Mouse (Mus musculus) embryo, embryonic 10 days (tissue): ENCODE results near the gene Cryaa.

ENCODE experiments used
- DNase-seq: peaks from one replicate; pipeline ENCODE4 v3.0.0-alpha.2; 2015; ENCODE audit warnings: low spot score

The Cryaa gene

DNA sequence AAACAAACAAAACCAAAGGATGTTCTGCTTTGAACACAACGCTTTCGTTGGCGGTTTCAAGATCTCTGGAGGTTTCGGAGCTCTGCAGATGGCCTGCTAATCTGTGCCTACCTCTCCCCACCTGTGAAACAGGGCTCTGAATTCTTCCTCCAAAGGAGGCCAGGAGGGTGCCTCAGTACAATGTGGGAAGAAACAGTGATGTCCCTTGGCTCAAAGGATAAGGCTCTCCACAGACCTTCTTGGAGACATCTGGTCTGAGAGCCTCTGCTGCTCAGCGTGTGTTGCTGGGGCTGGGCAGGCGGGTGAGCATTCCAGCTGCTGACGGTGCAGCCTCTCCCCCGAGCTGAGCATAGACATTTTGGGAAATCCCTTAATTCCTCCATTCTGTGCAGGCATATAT lies at the start of gene Cryaa:
Gene Cryaa (plus strand): TSS at position 301 of the 400 bp plus-strand sequence.
- no peak for DNase-seq

DNA sequence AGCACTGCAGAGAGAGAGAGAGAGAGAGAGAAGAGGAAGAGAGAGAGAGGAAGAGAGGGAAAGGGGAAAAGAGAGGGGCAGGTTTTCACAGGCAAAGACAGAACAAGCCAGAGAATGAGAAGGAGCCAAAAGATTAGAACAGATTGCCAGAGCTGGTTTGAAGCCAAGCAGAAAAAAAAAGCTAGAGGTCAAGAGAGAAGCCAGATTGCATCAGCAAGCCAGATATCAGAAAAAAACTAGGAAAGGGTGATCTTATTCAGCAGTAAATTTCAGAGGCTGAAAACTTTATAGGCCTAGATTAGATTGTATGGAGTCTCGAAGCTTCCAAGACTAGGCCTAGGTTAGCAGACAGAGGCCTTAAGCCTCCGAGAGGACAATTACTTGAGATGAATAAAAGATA lies 49.6 kb upstream of the Cryaa start:
- no peak for DNase-seq

DNA sequence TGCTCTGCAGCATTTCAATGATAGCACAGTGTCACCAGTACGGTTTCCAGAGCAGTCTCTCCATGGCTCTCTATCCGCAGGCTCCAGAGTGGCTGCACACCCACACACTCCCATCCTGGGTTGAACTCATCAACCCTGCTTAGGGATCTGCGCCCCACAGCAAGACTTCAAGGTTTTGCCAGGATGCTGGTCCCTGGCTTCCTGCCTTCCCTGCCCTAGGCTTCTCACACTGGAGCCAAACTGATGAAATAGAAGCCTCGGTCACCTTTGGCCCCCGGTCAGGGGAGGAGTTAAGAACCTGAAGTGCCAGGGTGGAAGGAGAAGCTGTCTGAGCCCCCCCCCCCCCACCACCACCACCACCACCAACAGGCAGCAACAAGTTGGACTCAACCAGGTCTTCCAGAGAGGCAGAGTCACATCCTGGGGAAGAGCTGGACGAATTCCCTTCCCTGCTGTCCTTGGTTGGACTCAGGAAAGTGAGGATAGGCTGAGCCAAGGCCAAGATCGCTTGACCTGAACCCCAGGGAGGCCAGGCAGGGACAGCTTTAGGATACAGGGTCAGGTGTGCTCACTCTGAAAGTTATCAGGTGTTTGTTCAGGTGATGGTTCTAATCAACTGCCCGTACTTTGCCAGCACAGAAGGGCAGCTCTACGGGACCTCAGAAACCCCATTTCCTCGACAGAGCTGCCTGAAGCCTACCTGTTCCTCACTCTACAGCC lies 46.4 kb upstream of the Cryaa start:
- DNase-seq = no peak

DNA sequence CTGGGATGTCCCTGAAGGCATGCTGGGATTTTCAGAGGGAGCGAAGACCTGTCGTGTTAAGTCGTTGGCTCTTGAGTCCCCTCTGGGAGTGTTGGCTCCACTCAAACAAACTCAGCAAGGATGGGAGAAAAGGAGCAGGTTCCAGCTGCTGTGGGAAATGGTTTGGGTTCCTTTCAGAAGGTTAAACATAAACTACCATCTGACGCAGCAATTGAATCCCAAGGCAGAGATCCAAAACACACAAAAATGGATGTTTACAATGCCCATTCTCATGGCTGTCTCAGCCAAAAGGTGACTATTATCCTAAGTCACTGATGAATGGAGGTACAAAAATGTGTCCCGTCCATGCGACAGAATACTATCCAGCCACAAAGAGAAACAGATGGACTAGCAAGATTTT lies 44.6 kb upstream of the Cryaa start:
- no peak for DNase-seq

DNA sequence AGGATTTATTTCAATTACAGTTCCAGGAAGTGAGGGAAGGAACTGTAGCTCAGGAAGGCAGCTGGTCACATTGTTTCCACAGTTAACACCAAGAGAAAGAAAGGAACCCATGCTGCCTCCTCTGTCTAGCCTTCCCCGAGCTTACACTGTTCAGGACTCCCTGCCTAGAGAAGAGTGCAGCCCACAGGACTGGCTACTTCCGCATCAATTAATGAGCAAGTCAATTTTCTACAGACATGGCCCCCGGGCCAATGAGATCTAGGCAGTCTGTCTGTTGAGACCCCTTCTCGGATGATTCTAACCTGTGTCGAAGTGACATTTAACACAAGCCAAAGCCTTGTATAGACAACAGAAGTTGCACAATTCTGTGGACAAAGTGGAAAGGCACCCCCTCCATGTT lies 42.7 kb upstream of the Cryaa start:
- DNase-seq = no peak

DNA sequence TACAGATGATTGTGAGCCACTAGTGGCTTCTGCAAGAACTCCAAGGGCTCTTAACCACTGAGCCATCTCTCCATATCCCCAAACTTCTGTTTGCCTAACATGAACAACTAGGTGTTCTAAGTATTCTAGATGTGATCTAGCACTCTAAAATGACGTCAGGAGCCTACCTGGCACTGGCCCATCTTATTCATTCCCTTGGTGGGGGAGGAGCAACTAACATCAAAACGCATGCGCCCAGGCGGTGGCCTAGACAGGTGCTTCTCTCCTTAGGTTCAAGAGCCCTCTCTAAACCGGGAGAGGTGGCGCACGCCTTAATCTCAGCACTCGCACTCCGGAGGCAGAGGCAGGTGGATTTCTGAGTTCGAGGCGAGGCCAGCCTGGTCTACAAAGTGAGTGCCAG lies 41.8 kb upstream of the Cryaa start:
- DNase-seq = no peak

DNA sequence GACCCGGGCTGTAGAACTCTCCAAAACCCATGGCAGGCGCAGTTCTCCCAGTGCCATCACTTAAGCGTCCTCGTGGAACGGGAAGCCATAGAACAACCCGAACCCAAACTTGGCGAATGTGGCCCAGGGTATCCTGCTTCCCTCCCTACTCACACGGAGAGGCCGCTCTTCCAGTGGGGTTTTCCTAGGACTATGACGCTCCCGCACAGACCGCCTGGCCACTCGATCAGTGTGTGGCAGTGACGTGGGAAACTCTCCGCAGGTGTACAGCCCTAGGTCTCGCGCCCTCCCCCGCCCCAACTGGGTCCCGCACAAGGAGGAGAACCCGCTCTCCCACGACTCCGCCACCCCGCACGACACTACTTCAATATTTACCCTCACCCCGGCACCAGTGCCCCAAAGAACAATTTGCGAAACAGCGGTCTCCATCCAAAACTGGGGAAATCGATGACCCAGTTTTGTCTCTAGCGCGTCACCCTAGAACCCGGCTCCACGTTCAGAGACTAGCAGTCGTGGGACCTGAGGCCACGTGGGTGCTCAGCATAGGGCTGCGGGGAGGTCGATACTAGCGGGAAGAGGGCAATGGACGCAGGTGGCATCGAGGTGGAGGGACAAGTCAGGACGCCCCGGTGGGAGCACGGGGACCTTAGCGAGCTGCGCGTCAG lies 41.2 kb upstream of the Cryaa start:
- DNase-seq = peak; percentile 29

DNA sequence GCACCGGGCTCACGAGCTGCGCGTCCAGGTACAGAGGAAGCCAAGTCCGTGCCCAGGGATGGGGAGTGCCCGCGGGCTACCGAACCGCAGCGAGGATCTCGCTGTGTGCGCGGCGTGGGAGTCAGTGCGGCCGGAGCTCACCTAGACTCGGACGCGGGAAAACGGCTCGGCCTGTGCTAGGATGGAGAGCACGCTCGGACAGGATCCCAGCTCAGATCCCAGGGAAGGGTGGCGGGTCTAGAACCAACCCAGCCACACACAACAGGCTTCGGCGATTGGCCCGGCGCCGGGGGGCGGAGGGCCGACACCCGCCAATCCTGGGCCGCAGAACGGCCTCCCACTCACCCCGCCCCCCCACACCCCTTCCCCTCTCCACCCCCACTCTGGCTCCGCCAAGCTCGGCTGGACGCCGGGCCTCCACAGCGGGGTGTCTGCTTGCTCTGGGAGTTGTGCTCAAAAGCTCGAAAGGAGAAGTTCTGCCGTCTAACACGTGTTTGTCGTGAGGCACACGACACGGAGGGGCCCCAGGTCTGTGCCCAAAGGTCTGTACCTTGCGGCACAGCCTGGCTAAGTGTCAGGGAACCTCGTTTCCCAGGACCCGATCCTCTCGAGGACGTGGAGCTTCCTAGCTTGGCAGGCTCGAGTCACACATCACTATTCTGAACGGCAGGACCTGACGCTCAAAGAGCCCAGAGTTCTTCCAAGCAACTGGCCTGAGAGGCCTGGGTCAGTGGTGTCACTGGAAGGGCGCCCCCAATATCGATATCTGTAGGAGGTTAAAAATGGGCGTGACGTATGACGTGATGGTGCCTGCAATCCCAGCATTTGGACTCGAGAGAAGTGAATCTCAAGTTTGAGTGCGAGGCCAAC lies 40.4 kb upstream of the Cryaa start, which contains the start of gene Cbs:
Gene Cbs (minus strand): TSS at position 297 of the 870 bp plus-strand sequence.
- peak; percentile 81 for DNase-seq

DNA sequence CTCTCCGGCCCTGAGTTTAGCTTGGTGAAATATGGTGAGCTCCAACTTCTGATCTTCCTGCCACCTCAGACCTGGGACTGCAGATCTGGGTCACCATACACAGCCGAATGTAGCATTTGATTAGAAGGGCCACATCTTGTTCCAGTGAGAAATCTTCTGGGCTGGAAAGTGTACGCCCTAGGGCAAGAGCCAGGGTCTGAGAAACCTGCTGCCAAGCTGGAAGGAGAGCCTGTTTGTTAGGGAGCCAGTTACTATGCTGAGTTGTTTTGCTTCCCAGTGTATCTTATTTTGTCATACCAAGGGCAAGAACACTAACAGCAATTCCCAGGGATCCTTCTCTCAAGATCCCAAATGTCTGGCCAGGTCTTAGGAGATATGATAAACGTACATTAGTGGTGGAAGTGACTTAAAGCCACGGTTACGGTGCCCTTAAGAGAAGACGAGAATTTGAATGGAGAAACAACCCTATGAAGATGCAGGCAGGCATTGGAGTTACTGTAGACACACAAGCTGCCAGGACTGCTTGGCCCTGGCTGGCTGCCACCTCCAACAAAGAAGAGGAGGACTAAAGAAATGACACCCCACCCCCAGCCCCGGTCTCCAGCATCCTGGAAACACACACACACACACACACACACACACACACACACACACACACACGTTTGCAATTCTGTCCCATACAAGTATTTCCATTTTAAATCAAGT lies 39.6 kb upstream of the Cryaa start:
- no peak for DNase-seq

DNA sequence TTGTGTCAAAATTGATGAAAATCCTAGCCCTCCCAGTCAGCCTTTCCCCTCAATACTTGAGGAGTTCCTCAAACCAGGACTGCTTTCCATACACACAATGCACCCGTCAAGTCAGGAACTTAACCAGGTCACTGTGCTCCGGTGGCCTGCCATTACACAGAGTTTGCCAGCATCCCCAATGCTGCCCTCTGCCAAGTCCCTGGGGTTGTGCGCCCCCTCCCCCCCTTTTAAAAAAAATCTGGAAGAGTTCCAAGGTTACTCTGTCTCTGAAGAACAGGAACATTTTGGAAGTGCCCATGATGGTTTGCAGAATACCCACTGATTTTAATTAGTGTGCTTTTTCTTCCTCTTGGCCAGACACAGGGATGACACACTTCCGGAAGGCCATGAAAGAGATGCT lies 38.0 kb upstream of the Cryaa start:
- DNase-seq = no peak

DNA sequence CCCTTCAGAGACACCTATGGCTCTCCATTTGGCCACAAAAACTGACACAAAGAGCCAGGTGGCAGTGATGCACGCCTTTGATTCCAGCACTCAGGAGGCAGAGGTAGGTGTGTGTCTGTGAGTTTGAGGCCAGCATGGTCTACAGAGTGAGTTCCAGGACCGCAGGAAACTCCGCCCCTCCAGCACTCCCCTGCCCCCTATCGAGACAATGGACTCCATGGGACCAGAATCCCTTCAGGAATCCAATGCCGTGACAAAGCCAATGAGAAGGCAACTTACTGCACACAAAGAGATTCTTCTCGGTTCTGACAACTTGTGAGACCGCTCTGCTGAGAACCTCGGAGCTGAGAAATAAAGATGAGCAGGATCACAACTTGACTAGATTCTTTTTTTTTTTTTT lies 35.3 kb upstream of the Cryaa start:
- no peak for DNase-seq

DNA sequence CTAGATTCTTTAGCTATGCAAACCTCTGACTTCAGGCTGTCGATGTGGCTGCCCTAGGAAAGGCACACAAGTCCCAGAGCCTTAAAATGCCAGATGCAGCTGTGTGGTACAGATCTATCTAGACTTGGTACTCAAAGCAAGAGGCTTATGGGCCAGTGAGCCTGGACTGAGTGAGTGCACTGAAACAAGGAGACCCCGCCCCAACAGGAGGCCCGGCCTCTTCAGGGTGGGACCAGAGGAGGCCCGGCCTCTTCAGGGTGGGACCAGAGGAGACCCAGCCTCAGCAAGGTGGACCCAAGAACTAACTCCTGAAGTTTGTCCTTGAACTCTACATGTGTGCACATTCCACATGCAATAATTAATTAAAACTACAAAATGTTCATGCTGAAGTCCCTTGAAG lies 34.7 kb upstream of the Cryaa start:
- no peak for DNase-seq

DNA sequence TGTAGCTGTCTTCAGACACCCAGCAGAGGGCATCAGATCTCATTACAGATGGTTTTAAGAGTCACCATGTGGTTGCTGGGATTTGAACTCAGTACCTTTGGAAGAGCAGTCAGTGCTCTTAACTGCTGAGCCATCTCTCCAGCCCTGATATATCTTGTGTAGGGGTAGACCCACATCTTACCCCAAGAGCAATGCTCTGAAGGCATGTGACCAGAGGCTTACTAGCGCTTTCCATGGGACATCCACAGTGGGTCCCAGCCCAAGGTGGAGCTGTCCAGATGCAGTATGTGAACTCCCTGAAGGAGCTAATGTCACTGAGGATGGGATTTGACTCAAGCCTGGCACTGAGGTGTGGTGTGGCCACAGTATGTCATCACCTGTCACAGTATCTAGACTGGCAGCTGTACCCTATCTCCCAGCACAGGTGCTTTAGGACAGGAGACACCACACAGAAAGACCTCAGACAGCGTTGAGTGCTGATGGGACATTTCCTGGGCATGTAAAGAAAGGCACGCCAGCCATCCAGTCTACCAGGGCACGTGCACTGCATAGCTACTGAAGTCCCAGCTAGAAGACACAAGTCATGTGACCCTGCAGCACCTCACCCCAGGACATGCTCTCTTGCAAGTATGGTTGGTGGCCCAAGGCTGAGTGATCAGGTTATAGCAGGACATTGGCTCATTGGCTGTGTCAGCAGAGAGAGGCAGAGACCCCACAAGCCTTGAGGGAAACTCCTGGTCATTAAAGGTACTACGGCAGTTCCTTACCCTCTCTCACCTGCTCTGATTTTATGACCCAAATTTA lies 31.2 kb upstream of the Cryaa start:
- DNase-seq = no peak

DNA sequence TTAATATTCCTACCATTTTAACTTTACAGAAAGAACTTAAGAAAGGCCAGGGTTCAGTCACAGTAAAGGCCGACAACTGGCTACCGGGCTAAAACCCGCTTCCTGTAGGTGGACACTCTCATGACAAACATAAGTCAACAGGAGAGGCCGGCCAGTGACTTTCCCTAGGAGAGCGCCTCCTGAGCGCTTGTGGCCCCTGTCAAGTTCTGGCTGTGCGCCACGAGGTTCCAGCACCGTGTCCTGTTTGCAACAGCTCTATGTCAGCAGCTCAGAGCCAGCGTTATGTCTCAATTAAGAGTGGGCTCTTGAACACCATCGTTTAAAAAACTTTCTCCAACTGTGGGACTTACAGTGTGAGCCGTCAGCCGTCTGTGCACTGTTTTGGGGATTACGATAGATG lies 25.5 kb upstream of the Cryaa start:
- DNase-seq = no peak

DNA sequence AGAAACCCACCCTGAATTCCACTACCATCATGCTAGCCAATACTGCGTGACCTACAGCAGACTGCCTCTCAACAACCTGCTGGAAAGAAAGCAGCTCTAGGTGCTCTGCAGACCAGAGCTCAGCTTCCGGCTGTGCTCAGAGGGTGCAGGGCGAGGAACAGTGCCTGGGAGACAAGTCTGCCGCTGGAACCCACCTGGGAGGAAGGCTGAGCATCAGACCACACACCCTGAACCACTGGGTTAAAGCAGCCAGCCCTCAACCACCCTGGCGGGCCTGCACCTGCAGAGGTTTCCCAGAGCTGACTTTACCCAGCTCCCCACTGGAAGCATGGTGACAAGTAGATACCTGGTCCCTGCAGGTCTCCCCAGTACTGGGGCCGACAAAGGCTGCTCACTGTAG lies 24.3 kb upstream of the Cryaa start:
- DNase-seq = no peak

DNA sequence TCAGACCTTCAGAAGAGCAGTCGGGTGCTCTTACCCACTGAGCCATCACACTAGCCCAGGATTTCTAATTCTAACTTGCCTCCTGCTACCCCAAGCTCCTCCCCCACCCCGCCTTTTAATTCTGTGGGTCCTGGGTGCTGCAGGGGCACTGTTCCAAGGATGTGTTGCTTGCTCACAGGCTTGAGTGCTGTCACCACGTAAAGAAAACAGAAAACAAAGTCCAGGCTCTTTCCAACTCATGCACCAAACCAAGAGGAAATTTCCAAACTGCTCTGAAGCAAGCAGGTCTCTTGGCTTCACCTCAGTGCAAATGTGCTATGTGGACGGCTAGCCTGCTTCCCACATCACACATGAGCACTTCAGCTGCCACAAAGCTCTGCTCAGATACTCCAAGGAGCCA lies 22.2 kb upstream of the Cryaa start:
- DNase-seq = no peak

DNA sequence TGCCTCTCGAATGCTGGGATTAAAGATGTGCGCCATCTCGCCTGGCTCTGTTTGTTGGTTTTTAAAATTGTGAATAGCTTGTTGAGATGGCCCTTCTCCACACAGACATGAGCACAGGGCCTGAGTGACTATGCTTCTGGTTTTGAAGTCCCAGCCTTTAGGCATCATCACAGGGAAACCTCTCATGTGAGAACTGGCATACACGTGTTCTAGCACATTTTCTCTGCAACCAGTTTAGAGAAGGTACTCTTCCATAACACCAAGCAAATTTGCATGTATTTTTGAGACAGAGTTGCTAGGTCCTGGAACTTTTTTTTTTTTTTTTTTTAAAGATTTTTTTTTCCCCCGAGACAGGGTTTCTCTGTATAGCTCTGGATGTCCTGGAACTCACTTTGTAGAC lies 20.9 kb upstream of the Cryaa start:
- no peak for DNase-seq

DNA sequence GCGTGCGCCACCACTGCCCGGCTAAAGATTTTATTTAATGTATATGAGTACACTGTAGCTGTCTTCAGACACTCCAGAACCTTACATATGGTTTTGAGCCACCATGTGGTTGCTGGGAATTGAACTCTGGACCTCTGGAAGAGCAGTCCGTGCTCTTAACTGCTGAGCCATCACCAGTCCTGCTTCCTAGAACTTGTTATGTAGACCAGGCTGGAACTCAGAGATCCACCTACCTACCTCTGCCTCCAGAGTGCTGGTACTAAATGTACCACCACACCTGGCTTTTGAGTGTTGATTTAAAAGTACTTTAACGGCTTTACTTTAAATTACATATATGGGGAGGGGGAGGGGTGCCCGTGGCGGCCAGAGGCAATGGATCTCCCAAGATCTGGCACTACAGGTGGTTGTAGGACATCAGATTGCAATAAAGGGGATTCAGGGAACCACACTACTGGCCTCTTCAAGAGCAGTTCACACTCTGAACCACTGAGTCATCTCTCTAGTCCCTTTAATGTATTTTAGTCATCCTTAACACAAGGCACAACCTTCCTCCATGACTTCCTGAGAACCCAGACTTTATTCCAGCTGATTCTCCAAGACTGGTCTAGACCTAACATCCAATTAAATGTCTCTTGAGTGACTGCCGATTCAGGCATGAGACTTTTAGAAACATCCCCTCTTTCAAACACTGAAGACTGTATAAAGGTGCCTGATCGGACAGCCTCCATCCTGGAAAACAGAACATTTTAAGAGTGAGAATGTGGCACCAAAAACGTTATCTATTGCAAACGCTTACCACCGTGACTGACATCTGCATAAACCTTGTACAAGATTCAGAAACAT lies 20.2 kb upstream of the Cryaa start:
- no peak for DNase-seq

DNA sequence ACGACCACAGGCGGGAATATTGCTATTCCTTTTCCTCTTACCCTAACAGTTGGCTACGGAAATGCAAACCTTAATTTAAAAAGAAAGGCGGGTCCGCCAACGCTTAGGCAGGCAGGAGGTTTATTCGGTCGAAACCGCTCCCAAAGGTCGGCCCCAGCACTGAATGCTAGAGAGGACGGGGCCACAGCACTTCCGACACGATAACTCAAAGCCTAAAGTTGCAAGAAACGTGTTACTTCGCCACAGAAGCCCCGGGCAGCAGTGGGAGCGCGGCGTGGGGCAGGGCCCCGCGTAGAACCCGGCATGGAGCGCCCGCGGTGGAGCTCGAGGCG lies 19.5 kb upstream of the Cryaa start:
- DNase-seq = no peak

DNA sequence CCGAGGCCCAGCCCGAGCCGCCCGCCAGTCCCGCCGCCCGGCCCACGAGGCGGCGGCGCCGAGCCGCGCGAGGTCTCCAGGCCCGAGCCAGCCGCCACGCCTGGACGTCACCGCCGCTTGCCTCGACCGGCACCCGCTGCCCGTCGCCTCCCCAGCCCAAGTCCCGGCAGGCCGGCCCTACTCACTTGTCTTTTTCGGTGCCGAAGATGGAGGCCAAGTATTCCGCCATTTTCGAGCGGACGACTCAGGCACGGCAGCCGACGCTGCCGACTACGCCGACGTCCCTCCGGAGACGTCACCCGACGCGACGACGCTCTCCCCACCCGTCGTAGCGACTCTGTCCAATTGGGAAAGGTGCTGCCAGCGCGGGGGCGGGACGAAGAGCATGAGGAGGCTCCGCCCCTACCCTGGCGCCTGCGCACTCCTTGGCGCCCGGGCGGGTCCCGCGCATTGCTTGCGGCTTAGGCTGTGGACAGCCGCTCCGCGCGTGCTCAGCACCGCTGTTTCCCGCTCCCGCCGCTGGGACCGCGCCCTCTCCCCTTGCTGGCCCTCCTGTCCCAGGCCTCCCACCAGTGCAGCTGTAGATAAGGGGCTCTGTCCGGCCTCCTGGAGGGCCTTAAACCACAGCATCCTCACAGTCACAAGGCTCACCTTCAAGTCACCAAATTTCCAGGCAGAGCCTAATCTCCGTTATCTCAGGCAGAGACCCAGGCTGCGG lies 19.0 kb upstream of the Cryaa start, which contains the start of gene U2af1:
Gene U2af1 (minus strand): TSS at position 425 of the 718 bp plus-strand sequence.
- peak; percentile 99 for DNase-seq
